ENCODE assay signal across 9 mouse cellular contexts in genomic region chr1:24107971-24108773, GRCm38 (mm10). TPM values are rescaled to one million over a fixed set of nuclear protein-coding genes. Genes with fewer than 3 reads are reported as not detected.
DNase-seq lines count a peak whose midpoint lies in the region; ATAC-seq and TF ChIP-seq lines count a peak whose summit lies in the region.
"Had no signal": no experiment of that assay in that cellular context is flagged by ENCODE, and none has a peak within 500 bp of the region (broad histone marks: within the 10 kb centered on the region; RNA-seq: fewer than 3 reads in every experiment).

No protein-coding gene starts in this region.

- no peak for TF ChIP-seq CTCF in cortical plate, adult 2 months (IDR thresholded peaks at IDR 0.05; ENCODE audit: extremely low read depth, insufficient read depth, low read length)
- TF ChIP-seq CTCF in kidney, postnatal 0 days (IDR thresholded peaks at IDR 0.05; ENCODE audit: low read depth): no peak

- no peak overlapping the region for H3K4me2 ChIP-seq in hindbrain, embryonic 13.5 days
- no peak overlapping the region for H3K4me2 ChIP-seq in hindbrain, embryonic 12.5 days (replicated peaks)
- H3K4me2 ChIP-seq in kidney, postnatal 0 days (ENCODE audit: low read length): peak overlapping the region; percentile 44
- peak overlapping the region; percentile 39; the same call in 1 of the 2 replicates for H3K4me2 ChIP-seq in midbrain, embryonic 15.5 days

- H3K36me3 ChIP-seq in hindbrain, embryonic 13.5 days: no peaks in the 10 kb centered on the region
- no peaks in the 10 kb centered on the region for H3K36me3 ChIP-seq in hindbrain, embryonic 12.5 days
- no peaks in the 10 kb centered on the region for H3K36me3 ChIP-seq in kidney, postnatal 0 days (ENCODE audit: insufficient read depth, low read length)
- no peaks in the 10 kb centered on the region for H3K36me3 ChIP-seq in midbrain, embryonic 15.5 days (replicated peaks)
- H3K36me3 ChIP-seq: hindbrain, embryonic 10.5 days had no signal

- peak; percentile 22 for DNase-seq in kidney, postnatal 0 days (ENCODE audit: low spot score)
- DNase-seq in ovary, postnatal 10 days (ENCODE audit: low spot score): no peak
- no peak for DNase-seq in embryo, embryonic 11 days
- DNase-seq in urinary bladder, postnatal 25 days (ENCODE audit: low spot score): no peak

- no peak overlapping the region for H3K9ac ChIP-seq in hindbrain, embryonic 13.5 days
- H3K9ac ChIP-seq in hindbrain, embryonic 12.5 days: no peak overlapping the region
- no peak overlapping the region for H3K9ac ChIP-seq in kidney, postnatal 0 days (ENCODE audit: low read depth, low read length)
- no peak overlapping the region for H3K9ac ChIP-seq in midbrain, embryonic 15.5 days

- no peak for TF ChIP-seq POLR2A in cortical plate, adult 2 months (IDR thresholded peaks at IDR 0.05; ENCODE audit: extremely low read depth, insufficient read depth, low read length)

- ATAC-seq in hindbrain, embryonic 13.5 days (ENCODE audit: low FRiP score): no peak
- no peak for ATAC-seq in hindbrain, embryonic 12.5 days (ENCODE audit: low FRiP score)
- ATAC-seq in kidney, postnatal 0 days (replicated peaks; ENCODE audit: low FRiP score, low read depth): peak; percentile 57
- no peak for ATAC-seq in midbrain, embryonic 15.5 days (replicated peaks)

- H3K27ac ChIP-seq in hindbrain, embryonic 13.5 days: peak overlapping the region; percentile 30; the same call in 1 of the 2 replicates
- no peak overlapping the region for H3K27ac ChIP-seq in hindbrain, embryonic 12.5 days
- H3K27ac ChIP-seq in cortical plate, adult 2 months (ENCODE audit: insufficient read depth, low read length): peak overlapping the region; percentile 45; the same call in 1 of the 2 replicates
- peak overlapping the region; percentile 62; the same call in 1 of the 2 replicates for H3K27ac ChIP-seq in kidney, postnatal 0 days
- no peak overlapping the region for H3K27ac ChIP-seq in midbrain, embryonic 15.5 days

- no peak overlapping the region for H3K4me3 ChIP-seq in hindbrain, embryonic 13.5 days
- H3K4me3 ChIP-seq in hindbrain, embryonic 12.5 days: no peak overlapping the region
- H3K4me3 ChIP-seq in cortical plate, adult 2 months (ENCODE audit: insufficient read depth, low read length): 0 out of 2 replicates have a peak overlapping the region, but pooled peaks have one; percentile 0
- H3K4me3 ChIP-seq in kidney, postnatal 0 days (replicated peaks; ENCODE audit: low read depth, low read length): no peak overlapping the region
- no peak overlapping the region for H3K4me3 ChIP-seq in midbrain, embryonic 15.5 days
- H3K4me3 ChIP-seq: hindbrain, embryonic 10.5 days had no signal

- H3K9me3 ChIP-seq in hindbrain, embryonic 13.5 days: no peaks in the 10 kb centered on the region
- no peaks in the 10 kb centered on the region for H3K9me3 ChIP-seq in hindbrain, embryonic 12.5 days (replicated peaks)
- no peaks in the 10 kb centered on the region for H3K9me3 ChIP-seq in kidney, postnatal 0 days (replicated peaks; ENCODE audit: low read length)
- H3K9me3 ChIP-seq in midbrain, embryonic 15.5 days: no peaks in the 10 kb centered on the region
- H3K9me3 ChIP-seq: hindbrain, embryonic 10.5 days had no signal

- H3K27me3 ChIP-seq in hindbrain, embryonic 13.5 days: 0 out of 2 replicates have a peak, but pooled peaks cover 2% of the 10 kb centered on the region
- H3K27me3 ChIP-seq in hindbrain, embryonic 12.5 days: no peaks in the 10 kb centered on the region
- H3K27me3 ChIP-seq in kidney, postnatal 0 days (ENCODE audit: insufficient read depth, low read length): no peaks in the 10 kb centered on the region
- no peaks in the 10 kb centered on the region for H3K27me3 ChIP-seq in midbrain, embryonic 15.5 days (replicated peaks)

- H3K4me1 ChIP-seq in hindbrain, embryonic 13.5 days (replicated peaks): peaks cover 10% of the 10 kb centered on the region
- peaks cover 8% of the 10 kb centered on the region for H3K4me1 ChIP-seq in hindbrain, embryonic 12.5 days
- peaks cover 5% of the 10 kb centered on the region; the same call in 1 of the 2 replicates for H3K4me1 ChIP-seq in cortical plate, adult 2 months (ENCODE audit: control insufficient read depth, insufficient read depth, low read length)
- H3K4me1 ChIP-seq in kidney, postnatal 0 days (replicated peaks; ENCODE audit: insufficient read depth, low read length): no peaks in the 10 kb centered on the region
- peaks cover 8% of the 10 kb centered on the region; the same call in 1 of the 2 replicates for H3K4me1 ChIP-seq in midbrain, embryonic 15.5 days

- WGBS in hindbrain, embryonic 13.5 days: 48% methylated on average over 10 of the region's 10 CpGs
- whole genome bisulfite sequencing in hindbrain, embryonic 12.5 days: 57% methylated on average over 10 of the region's 10 CpGs
- WGBS in kidney, postnatal 0 days: 32% methylated on average over 10 of the region's 10 CpGs
- WGBS in midbrain, embryonic 15.5 days: 48% methylated on average over 10 of the region's 10 CpGs

RNA-seq across cellular contexts. Expression of gene Fam135a, which starts 8.0 kb away (rescaled TPM):
- polyA plus RNA-seq in hindbrain, embryonic 13.5 days (2015; fragmentation: Nextera tagmentation; extraction: Ambion mirVana): 31.3 and 31.5 TPM in 2 replicates
- polyA plus RNA-seq in hindbrain, embryonic 12.5 days (2016; fragmentation: Nextera tagmentation; extraction: Ambion mirVana): 46.1 and 47.6 TPM in 2 replicates
- 28.5 and 28.6 TPM in 2 replicates for polyA plus RNA-seq in cortical plate, adult 2 months (2012; rRNA removed)
- polyA plus RNA-seq in kidney, postnatal 0 days (2015; fragmentation: Nextera tagmentation; extraction: Ambion mirVana): 21.8 and 22.5 TPM in 2 replicates
- polyA plus RNA-seq in midbrain, embryonic 15.5 days (2015; fragmentation: Nextera tagmentation; extraction: Ambion mirVana): 23.9 and 27.7 TPM in 2 replicates

Comparison
In these comparisons a context has a peak if more than half of its experiments do, and no peak if none do; other contexts are left out.
1. H3K27ac ChIP-seq: peak in hindbrain, embryonic 13.5 days (single experiment), cortical plate, adult 2 months (single experiment) and kidney, postnatal 0 days (single experiment); none in hindbrain, embryonic 12.5 days (single experiment) and midbrain, embryonic 15.5 days (single experiment).
2. H3K4me2 ChIP-seq: peak in kidney, postnatal 0 days (single experiment) and midbrain, embryonic 15.5 days (single experiment); none in hindbrain, embryonic 13.5 days (single experiment) and hindbrain, embryonic 12.5 days (single experiment).